In genomic region chr9:35164142-35164874, GRCm38 (mm10) we compare ENCODE assay signal across 1 mouse cellular context.
TF ChIP-seq lines count a peak whose summit lies in the region.

No protein-coding gene starts in this region.

TF ChIP-seq in MEL, 35 proteins besides CTCF, POLR2A, EP300 and RAD21 (continued from another document):
- no peak for TF ChIP-seq JUND (IDR thresholded peaks at IDR 0.05; ENCODE audit: low read depth, low read length)
